Mouse (Mus musculus): Measurements from ENCODE around the gene Cldnd1. TPM values are rescaled to one million over a fixed set of nuclear protein-coding genes. Genes with fewer than 3 reads are reported as not detected.
A peak's percentile ranks its signal among the peaks of the same experiment; 100 is the strongest.

Cldnd1 gene
- polyA plus RNA-seq (2014; fragmentation: Nextera tagmentation; extraction: Ambion mirVana) = 137 and 140 TPM in 2 replicates

DNA sequence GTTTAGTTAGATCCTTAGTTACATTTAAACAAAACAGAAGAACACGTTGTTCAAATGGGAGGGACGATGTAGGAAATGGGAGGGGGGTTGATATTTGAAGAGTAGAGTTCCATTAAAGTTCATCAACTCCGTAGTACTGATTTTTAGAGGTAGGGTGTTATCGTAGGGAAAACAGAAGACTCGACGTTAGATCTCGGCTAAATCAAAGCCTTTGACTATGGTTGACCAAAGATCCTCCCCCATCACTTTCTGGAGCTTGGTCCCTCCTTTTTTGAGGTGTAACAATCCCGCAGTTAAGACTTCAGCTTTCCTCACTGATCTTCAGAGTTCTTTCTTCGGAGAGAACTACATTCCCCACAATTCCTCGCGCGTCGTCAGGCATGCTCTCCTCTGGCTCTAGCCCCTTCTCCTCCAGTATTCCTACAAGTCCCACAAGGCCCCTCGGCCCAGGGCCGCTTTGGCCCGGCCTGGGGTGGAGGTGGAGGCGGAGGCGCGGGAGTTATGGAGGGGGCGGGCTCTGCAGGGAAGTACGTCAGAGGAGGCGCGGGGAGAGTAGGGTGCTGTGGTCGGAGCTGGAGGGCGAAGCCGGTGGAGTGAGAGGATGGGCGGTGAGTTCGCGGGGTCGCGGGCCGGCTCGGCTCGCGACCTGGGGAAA lies at the start of gene Cldnd1:
Gene Cldnd1 (plus strand): TSS at position 434 of the 655 bp plus-strand sequence.
- no peaks in the 10 kb centered on the region for H3K4me1 ChIP-seq (replicated peaks; ENCODE audit: control insufficient read depth, insufficient read depth, low read length)
- H3K36me3 ChIP-seq (ENCODE audit: control insufficient read depth, insufficient read depth, low read length) = no peaks in the 10 kb centered on the region
- WGBS = 3% methylated on average over 35 of the region's 35 CpGs
- peak within 1 kb of the TSS; percentile 77 for H3K4me3 ChIP-seq (ENCODE audit: low read depth, low read length)
- H3K4me2 ChIP-seq (replicated peaks; ENCODE audit: low read depth, low read length) = peak within 1 kb of the TSS; percentile 54
- ATAC-seq (ENCODE audit: low FRiP score) (peak; percentile 100), DNase-seq (ENCODE audit: low spot score) (peak; percentile 96)
- no peaks in the 10 kb centered on the region for H3K9me3 ChIP-seq (ENCODE audit: control insufficient read depth, low read length)
- H3K27ac ChIP-seq (ENCODE audit: low read depth, low read length) = peak within 1 kb of the TSS; percentile 71; the same call in 1 of the 2 replicates
- H3K27me3 ChIP-seq (ENCODE audit: control insufficient read depth, insufficient read depth, low read length) = no peaks in the 10 kb centered on the region
- H3K9ac ChIP-seq (ENCODE audit: low read depth, low read length) = peak within 1 kb of the TSS; percentile 73

DNA sequence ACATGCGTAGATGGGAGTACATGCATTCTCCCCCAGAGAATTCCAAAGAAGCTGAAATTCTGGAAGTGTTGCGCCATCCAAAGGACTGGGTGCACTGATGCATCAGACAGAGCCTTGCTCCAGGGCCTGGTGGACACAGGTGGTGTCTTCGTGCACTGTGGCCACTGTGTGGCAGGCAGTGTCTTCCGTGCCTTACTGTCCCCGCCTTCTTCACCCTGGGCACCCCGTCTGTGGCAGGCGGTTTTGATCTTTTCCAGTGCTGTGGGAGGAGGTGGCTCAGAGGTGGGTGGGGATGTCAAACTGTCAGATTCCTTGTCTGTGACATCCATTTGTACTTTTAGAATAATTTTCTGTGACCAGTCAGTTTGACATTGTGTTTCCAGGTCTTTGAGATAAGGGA lies 49.0 kb upstream of the Cldnd1 start:
- Histone ChIP-seq H3K27me3 (ENCODE audit: control insufficient read depth, insufficient read depth, low read length) (no peaks in the 10 kb centered on the region), H3K36me3 (ENCODE audit: control insufficient read depth, insufficient read depth, low read length) (no peaks in the 10 kb centered on the region), H3K9ac (ENCODE audit: low read depth, low read length) (no peak overlapping the region), H3K4me3 (ENCODE audit: low read depth, low read length) (no peak overlapping the region), H3K4me1 (replicated peaks; ENCODE audit: control insufficient read depth, insufficient read depth, low read length) (no peaks in the 10 kb centered on the region), H3K4me2 (replicated peaks; ENCODE audit: low read depth, low read length) (no peak overlapping the region), H3K9me3 (ENCODE audit: control insufficient read depth, low read length) (no peaks in the 10 kb centered on the region), H3K27ac (ENCODE audit: low read depth, low read length) (no peak overlapping the region)
- DNase-seq (ENCODE audit: low spot score) = no peak
- ATAC-seq (ENCODE audit: low FRiP score) = no peak
- 80% methylated on average over 7 of the region's 7 CpGs for WGBS

DNA sequence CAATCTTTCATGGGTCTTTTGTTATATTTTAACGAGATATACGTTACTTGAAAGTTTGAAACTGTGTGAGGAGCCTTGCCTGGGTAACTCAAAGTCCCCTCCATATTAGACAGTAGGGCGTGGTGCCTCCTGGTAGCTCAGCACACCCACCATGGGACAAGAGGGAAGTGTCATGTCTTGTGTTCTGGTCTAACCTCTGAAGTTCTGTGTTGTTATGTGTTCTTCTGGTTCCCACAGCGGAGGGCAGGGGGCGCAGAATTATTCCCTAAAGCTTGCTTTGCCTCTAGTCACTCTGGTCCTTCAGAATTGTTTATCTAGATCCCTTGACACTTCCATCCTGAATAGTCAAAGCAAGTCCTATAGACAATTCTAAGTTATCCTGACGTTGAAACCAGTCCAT lies 45.7 kb upstream of the Cldnd1 start:
- Histone ChIP-seq H3K4me3 (ENCODE audit: low read depth, low read length) (no peak overlapping the region), H3K27ac (ENCODE audit: low read depth, low read length) (no peak overlapping the region), H3K4me1 (replicated peaks; ENCODE audit: control insufficient read depth, insufficient read depth, low read length) (no peaks in the 10 kb centered on the region), H3K36me3 (ENCODE audit: control insufficient read depth, insufficient read depth, low read length) (no peaks in the 10 kb centered on the region), H3K4me2 (replicated peaks; ENCODE audit: low read depth, low read length) (no peak overlapping the region), H3K9me3 (ENCODE audit: control insufficient read depth, low read length) (no peaks in the 10 kb centered on the region), H3K27me3 (ENCODE audit: control insufficient read depth, insufficient read depth, low read length) (no peaks in the 10 kb centered on the region), H3K9ac (ENCODE audit: low read depth, low read length) (no peak overlapping the region)
- no peak for DNase-seq (ENCODE audit: low spot score)
- 94% methylated on average over 6 of the region's 6 CpGs for WGBS
- ATAC-seq (ENCODE audit: low FRiP score) = no peak

DNA sequence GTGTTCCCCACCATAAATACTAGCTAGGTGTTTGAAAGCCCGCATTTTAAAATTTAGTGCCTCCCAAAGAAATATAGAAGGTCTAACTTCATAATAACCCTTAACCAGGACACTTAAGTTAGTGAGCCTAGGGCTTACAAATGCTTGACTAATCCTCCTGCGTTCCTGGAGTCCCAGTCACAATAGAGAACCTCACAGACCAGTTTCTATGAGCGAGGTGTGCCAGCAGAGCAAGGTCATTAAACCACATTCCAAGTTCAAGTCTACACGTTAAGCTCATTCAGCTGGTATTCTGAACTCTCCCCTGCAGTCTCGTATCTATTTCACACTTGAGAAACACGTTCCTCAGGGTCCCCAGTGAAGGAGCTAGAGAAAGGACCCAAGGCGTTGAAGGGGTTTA lies 44.8 kb upstream of the Cldnd1 start:
- Histone ChIP-seq H3K27me3 (ENCODE audit: control insufficient read depth, insufficient read depth, low read length) (no peaks in the 10 kb centered on the region), H3K9me3 (ENCODE audit: control insufficient read depth, low read length) (no peaks in the 10 kb centered on the region), H3K36me3 (ENCODE audit: control insufficient read depth, insufficient read depth, low read length) (no peaks in the 10 kb centered on the region), H3K9ac (ENCODE audit: low read depth, low read length) (no peak overlapping the region), H3K4me1 (replicated peaks; ENCODE audit: control insufficient read depth, insufficient read depth, low read length) (no peaks in the 10 kb centered on the region), H3K4me2 (replicated peaks; ENCODE audit: low read depth, low read length) (no peak overlapping the region), H3K27ac (ENCODE audit: low read depth, low read length) (no peak overlapping the region), H3K4me3 (ENCODE audit: low read depth, low read length) (no peak overlapping the region)
- 85% methylated on average over 7 of the region's 7 CpGs for WGBS
- DNase-seq (ENCODE audit: low spot score) = no peak
- no peak for ATAC-seq (ENCODE audit: low FRiP score)

DNA sequence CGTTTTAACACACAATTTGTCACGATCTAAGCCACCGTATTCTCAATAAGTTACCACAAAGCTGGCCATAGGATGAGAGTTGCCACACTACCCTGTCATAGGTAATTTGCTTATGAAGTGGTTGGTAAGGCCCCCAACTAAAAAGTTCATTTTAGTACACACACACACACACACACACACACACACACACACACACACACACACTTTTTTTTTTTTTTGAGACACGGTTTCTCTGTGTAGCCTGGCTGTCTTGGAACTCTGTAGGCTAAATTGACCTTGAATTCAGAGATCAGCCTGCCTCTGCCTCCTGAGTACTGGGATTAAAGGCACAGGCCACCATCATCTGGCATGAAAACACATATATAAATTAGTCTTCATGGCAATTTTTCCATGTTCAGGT lies 43.8 kb upstream of the Cldnd1 start:
- ATAC-seq (ENCODE audit: low FRiP score) (no peak), DNase-seq (ENCODE audit: low spot score) (no peak)
- Histone ChIP-seq H3K9ac (ENCODE audit: low read depth, low read length) (no peak overlapping the region), H3K36me3 (ENCODE audit: control insufficient read depth, insufficient read depth, low read length) (no peaks in the 10 kb centered on the region), H3K4me1 (replicated peaks; ENCODE audit: control insufficient read depth, insufficient read depth, low read length) (no peaks in the 10 kb centered on the region), H3K9me3 (ENCODE audit: control insufficient read depth, low read length) (no peaks in the 10 kb centered on the region), H3K4me2 (replicated peaks; ENCODE audit: low read depth, low read length) (no peak overlapping the region), H3K4me3 (ENCODE audit: low read depth, low read length) (no peak overlapping the region), H3K27me3 (ENCODE audit: control insufficient read depth, insufficient read depth, low read length) (no peaks in the 10 kb centered on the region), H3K27ac (ENCODE audit: low read depth, low read length) (no peak overlapping the region)
- WGBS = 86% methylated on average over 4 of the region's 4 CpGs

DNA sequence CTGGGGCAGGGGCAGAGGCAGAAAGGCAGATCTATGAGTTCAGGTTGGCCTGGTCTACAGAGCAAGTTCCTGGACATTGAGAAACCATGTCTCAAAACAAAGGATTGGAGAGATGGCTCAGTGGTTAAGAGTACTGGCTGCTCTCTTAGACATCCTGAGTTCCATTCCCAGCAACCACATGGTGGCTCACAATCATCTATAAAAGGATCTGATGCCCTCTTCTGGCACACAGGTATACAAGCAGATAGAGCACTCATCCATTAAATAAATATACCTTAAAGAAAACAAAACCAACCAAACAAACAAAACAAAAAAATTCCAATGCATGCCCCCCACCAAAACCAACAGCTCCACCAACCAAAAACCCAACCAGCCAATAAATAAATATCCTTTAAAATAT lies 43.2 kb upstream of the Cldnd1 start:
- no peaks in the 10 kb centered on the region for H3K36me3 ChIP-seq (ENCODE audit: control insufficient read depth, insufficient read depth, low read length)
- ATAC-seq (ENCODE audit: low FRiP score) (no peak), DNase-seq (ENCODE audit: low spot score) (no peak)
- H3K4me3 ChIP-seq (ENCODE audit: low read depth, low read length) = no peak overlapping the region
- H3K27ac ChIP-seq (ENCODE audit: low read depth, low read length) = no peak overlapping the region
- H3K9ac ChIP-seq (ENCODE audit: low read depth, low read length) = no peak overlapping the region
- no peak overlapping the region for H3K4me2 ChIP-seq (replicated peaks; ENCODE audit: low read depth, low read length)
- H3K27me3 ChIP-seq (ENCODE audit: control insufficient read depth, insufficient read depth, low read length) = no peaks in the 10 kb centered on the region
- H3K9me3 ChIP-seq (ENCODE audit: control insufficient read depth, low read length) = no peaks in the 10 kb centered on the region
- no peaks in the 10 kb centered on the region for H3K4me1 ChIP-seq (replicated peaks; ENCODE audit: control insufficient read depth, insufficient read depth, low read length)

DNA sequence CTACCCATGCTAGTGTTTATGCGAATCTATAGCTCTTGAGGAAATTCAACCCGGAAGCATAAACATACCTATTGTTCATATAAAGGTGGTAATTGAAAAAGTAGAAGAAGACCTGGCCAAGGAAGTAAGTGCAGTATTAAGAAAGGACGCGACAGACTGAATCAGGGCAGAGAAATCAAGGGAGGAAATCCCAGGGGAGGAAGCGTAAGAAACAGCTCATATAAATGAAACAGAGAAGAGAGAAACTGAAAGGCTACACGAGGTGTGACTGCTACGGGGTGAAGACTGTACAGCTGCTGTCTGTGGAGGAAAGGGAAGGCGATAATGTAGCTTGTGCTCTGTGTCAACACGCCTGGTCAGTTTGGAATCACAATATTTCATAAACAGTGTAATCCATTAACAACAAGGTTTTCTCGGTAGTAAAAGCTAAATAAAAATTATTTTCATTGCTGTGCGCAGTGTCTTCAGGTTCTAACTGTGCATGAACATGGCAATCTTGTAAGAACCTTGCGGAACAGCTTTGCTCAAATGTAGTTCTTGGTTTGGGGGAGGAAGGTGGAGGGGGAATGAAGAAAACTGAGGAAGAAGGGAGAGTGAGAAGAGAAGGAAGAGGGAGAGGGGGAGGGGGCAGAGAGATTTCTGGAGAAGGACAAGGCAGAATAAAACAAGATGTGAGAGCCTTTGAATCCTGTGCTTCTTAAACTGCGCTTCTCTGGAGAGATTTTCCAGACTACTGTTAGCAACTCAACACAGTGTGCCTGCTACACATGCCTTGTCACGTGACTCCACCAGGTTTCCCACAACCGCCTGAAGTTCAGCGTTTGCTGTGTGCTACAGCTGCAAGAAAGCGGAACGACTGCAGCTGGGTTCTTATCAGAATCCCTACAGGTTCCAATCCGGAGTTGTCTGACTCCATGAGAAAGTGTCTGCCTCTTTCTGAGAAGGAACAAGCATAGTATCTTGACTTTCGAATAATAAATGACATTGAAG lies 41.9 kb upstream of the Cldnd1 start:
- Histone ChIP-seq H3K4me1 (replicated peaks; ENCODE audit: control insufficient read depth, insufficient read depth, low read length) (no peaks in the 10 kb centered on the region), H3K9me3 (ENCODE audit: control insufficient read depth, low read length) (no peaks in the 10 kb centered on the region), H3K27me3 (ENCODE audit: control insufficient read depth, insufficient read depth, low read length) (no peaks in the 10 kb centered on the region), H3K36me3 (ENCODE audit: control insufficient read depth, insufficient read depth, low read length) (no peaks in the 10 kb centered on the region), H3K4me3 (ENCODE audit: low read depth, low read length) (no peak overlapping the region), H3K4me2 (replicated peaks; ENCODE audit: low read depth, low read length) (no peak overlapping the region), H3K27ac (ENCODE audit: low read depth, low read length) (no peak overlapping the region), H3K9ac (ENCODE audit: low read depth, low read length) (no peak overlapping the region)
- DNase-seq (ENCODE audit: low spot score) (no peak), ATAC-seq (ENCODE audit: low FRiP score) (no peak)
- WGBS = 81% methylated on average over 20 of the region's 20 CpGs

DNA sequence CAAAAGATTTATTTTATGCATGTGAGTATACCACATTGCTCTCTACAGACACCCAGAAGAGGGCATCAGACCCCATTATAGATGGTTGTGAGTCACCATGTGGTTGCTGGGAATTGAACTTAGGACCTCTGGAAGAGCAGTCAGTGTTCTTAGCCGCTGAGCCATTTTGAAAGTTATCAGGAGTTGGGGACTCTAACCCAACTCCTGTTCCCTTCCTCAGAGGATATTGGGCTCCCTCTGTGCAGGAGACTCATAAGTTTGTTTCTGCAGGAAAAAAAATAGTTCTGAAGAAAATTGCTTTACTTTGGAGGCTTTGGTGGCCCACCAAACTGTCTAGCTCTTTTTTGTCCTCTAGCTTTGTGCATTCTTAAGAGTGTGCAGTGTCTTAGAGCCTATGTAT lies 39.2 kb upstream of the Cldnd1 start:
- no peaks in the 10 kb centered on the region for H3K27me3 ChIP-seq (ENCODE audit: control insufficient read depth, insufficient read depth, low read length)
- no peak overlapping the region for H3K4me2 ChIP-seq (replicated peaks; ENCODE audit: low read depth, low read length)
- no peak overlapping the region for H3K27ac ChIP-seq (ENCODE audit: low read depth, low read length)
- H3K9me3 ChIP-seq (ENCODE audit: control insufficient read depth, low read length) = no peaks in the 10 kb centered on the region
- H3K9ac ChIP-seq (ENCODE audit: low read depth, low read length) = no peak overlapping the region
- no peak overlapping the region for H3K4me3 ChIP-seq (ENCODE audit: low read depth, low read length)
- 100% methylated on average over 1 of the region's 1 CpGs for WGBS
- ATAC-seq (ENCODE audit: low FRiP score) = no peak
- H3K36me3 ChIP-seq (ENCODE audit: control insufficient read depth, insufficient read depth, low read length) = no peaks in the 10 kb centered on the region
- no peaks in the 10 kb centered on the region for H3K4me1 ChIP-seq (replicated peaks; ENCODE audit: control insufficient read depth, insufficient read depth, low read length)
- no peak for DNase-seq (ENCODE audit: low spot score)
